In genomic region chr4:107836758-107837157, GRCm38 (mm10) we compare ENCODE assay signal across 9 mouse cellular contexts. TPM values are rescaled to one million over a fixed set of nuclear protein-coding genes. Genes with fewer than 3 reads are reported as not detected.
A peak's percentile ranks its signal among the peaks of the same experiment; 100 is the strongest.
DNase-seq lines count a peak whose midpoint lies in the region; ATAC-seq lines count a peak whose summit lies in the region.
"Had no signal": no experiment of that assay in that cellular context is flagged by ENCODE, and none has a peak within 500 bp of the region (broad histone marks: within the 10 kb centered on the region; RNA-seq: fewer than 3 reads in every experiment).

No protein-coding gene starts in this region.

- DNase-seq in MN1 (ENCODE audit: low spot score): peak; percentile 88
- peak; percentile 56 for DNase-seq in adrenal gland, postnatal 25 days
- peak; percentile 71 to 85 for DNase-seq in left cerebral cortex, postnatal 10 days (ENCODE audit: extremely low spot score in 1 of 2, low spot score in 2 of 2)
- peak; percentile 78 for DNase-seq in right cerebral cortex, adult 18-20 months
- no peak for DNase-seq in spleen, adult 12 weeks (ENCODE audit: low spot score)
- DNase-seq in heart, postnatal 36 days: no peak

- H3K4me2 ChIP-seq in forebrain, embryonic 16.5 days (ENCODE audit: low read length): 0 out of 2 replicates have a peak overlapping the region, but pooled peaks have one; percentile 1

- no peaks in the 10 kb centered on the region for H3K27me3 ChIP-seq in forebrain, embryonic 16.5 days (replicated peaks; ENCODE audit: control insufficient read depth, insufficient read depth, low read length)

- H3K27ac ChIP-seq in forebrain, embryonic 16.5 days (ENCODE audit: low read length): peak overlapping the region; percentile 92
- H3K27ac ChIP-seq: macrophage had no signal

- H3K9ac ChIP-seq in forebrain, embryonic 16.5 days (replicated peaks; ENCODE audit: low read depth, low read length): no peak overlapping the region

- peaks cover 74% of the 10 kb centered on the region for H3K4me1 ChIP-seq in forebrain, embryonic 16.5 days (replicated peaks; ENCODE audit: control insufficient read depth, insufficient read depth, low read length)

- no peaks in the 10 kb centered on the region for H3K36me3 ChIP-seq in forebrain, embryonic 16.5 days (ENCODE audit: control insufficient read depth, insufficient read depth)

- 7% methylated on average over 5 of the region's 5 CpGs for WGBS in forebrain, embryonic 16.5 days

- ATAC-seq in forebrain, embryonic 16.5 days: peak; percentile 29
- no peak for ATAC-seq in granulocyte monocyte progenitor cell, adult 5-6 weeks (replicated peaks; ENCODE audit: poor library complexity, severe bottlenecking)

- H3K4me3 ChIP-seq in forebrain, embryonic 16.5 days (replicated peaks; ENCODE audit: low read length): no peak overlapping the region

- H3K9me3 ChIP-seq in forebrain, embryonic 16.5 days (ENCODE audit: control insufficient read depth, low read length): no peaks in the 10 kb centered on the region

- intact Hi-C loops in left cerebral cortex, postnatal 10 days (cut with DNase I): no loop called here
- intact Hi-C loops in heart, postnatal 36 days (cut with DNase I): no loop called here

RNA-seq across cellular contexts. Expression of gene Lrp8, which starts 34.7 kb away (rescaled TPM):
- total RNA-seq in adrenal gland, postnatal 25 days (2021): 10.0 and 12.3 TPM in 2 replicates
- polyA plus RNA-seq in forebrain, embryonic 16.5 days (2015; fragmentation: Nextera tagmentation; extraction: Ambion mirVana): 70.4 and 71.8 TPM in 2 replicates
- total RNA-seq in left cerebral cortex, postnatal 10 days (2021): 100 to 1,000 TPM; 165 to 168 TPM
- 12.8 and 19.7 TPM in 2 replicates for total RNA-seq in granulocyte monocyte progenitor cell, adult 5-6 weeks (2014; fragmentation: Nextera tagmentation)
- 16.5 and 18.7 TPM in 2 replicates for total RNA-seq in granulocyte monocyte progenitor cell, adult 5-6 weeks (2017)
- 1 to 10 TPM in 1 of 2 experiments, under 1 TPM in 1; 0.97 to 1.1 TPM for total RNA-seq in heart, postnatal 36 days (2021)

RNA-seq across cellular contexts. Expression of gene Magoh, which starts 42.8 kb away (rescaled TPM):
- total RNA-seq in adrenal gland, postnatal 25 days (2021): 71.6 and 79.4 TPM in 2 replicates
- polyA plus RNA-seq in forebrain, embryonic 16.5 days (2015; fragmentation: Nextera tagmentation; extraction: Ambion mirVana): 118 and 122 TPM in 2 replicates
- 10 to 100 TPM; 43.9 to 46.4 TPM for total RNA-seq in left cerebral cortex, postnatal 10 days (2021)
- total RNA-seq in granulocyte monocyte progenitor cell, adult 5-6 weeks (2014; fragmentation: Nextera tagmentation): 244 and 294 TPM in 2 replicates
- 322 and 356 TPM in 2 replicates for total RNA-seq in granulocyte monocyte progenitor cell, adult 5-6 weeks (2017)
- total RNA-seq in heart, postnatal 36 days (2021): 10 to 100 TPM; 43.0 to 43.5 TPM

RNA-seq across cellular contexts. Expression of gene 0610037L13Rik, which starts 52.9 kb away (rescaled TPM):
- 53.2 and 79.0 TPM in 2 replicates for total RNA-seq in adrenal gland, postnatal 25 days (2021)
- polyA plus RNA-seq in forebrain, embryonic 16.5 days (2015; fragmentation: Nextera tagmentation; extraction: Ambion mirVana): 99.3 and 99.9 TPM in 2 replicates
- 10 to 100 TPM; 63.3 to 67.7 TPM for total RNA-seq in left cerebral cortex, postnatal 10 days (2021)
- 34.9 and 73.6 TPM in 2 replicates for total RNA-seq in granulocyte monocyte progenitor cell, adult 5-6 weeks (2014; fragmentation: Nextera tagmentation)
- 57.4 and 97.8 TPM in 2 replicates for total RNA-seq in granulocyte monocyte progenitor cell, adult 5-6 weeks (2017)
- 10 to 100 TPM; 53.2 to 54.3 TPM for total RNA-seq in heart, postnatal 36 days (2021)

Comparison
In these comparisons a context has a peak if more than half of its experiments do, and no peak if none do; other contexts are left out.
1. DNase-seq: peak in MN1 (single experiment), adrenal gland, postnatal 25 days (single experiment), left cerebral cortex, postnatal 10 days (2 of 2) and right cerebral cortex, adult 18-20 months (single experiment); none in spleen, adult 12 weeks (single experiment) and heart, postnatal 36 days (0 of 2).
2. RNA of gene Lrp8, which starts 34.7 kb away (total RNA-seq): 165 to 168 TPM in left cerebral cortex, postnatal 10 days; 12.8 to 19.7 TPM in granulocyte monocyte progenitor cell, adult 5-6 weeks, 10.0 to 12.3 TPM in adrenal gland, postnatal 25 days and 0.97 to 1.1 TPM in heart, postnatal 36 days; every median in the first group is over 4 times any median in the second.